Mouse (Mus musculus): ENCODE measurements around the gene Eva1b.

DNA sequence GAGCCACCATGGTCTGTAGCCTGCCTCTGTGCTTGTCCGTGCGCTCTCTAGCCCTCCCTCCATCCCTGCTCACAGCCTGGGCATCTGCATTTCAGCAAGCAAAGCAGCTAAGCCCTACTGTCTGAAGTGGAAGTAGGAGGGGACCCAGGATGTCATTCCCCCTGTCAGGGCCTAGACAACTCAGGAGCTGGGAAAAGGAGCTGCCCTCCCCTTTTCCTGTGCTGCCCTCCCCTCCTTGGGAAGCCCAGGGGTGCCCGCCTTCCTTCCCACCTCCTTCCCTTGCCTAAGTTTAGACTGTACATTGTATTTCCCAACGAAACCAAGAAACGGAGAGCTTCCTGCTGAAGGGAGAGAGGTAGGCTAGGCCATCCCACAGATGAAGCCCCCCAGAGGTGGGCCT is 6.5 kb upstream of the Eva1b start:
- TF ChIP-seq POLR2A (IDR thresholded peaks at IDR 0.05; ENCODE audit: insufficient read depth, low read depth, low read length), result no peak
- TF ChIP-seq EP300 (IDR thresholded peaks at IDR 0.05; ENCODE audit: insufficient read depth, low read depth, low read length), result no peak

All from heart, adult 2 months (tissue).